Mouse (Mus musculus) testis, adult 2 months (tissue): Measurements from ENCODE around the gene Numbl. TPM values are rescaled to one million over a fixed set of nuclear protein-coding genes. Genes with fewer than 3 reads are reported as not detected.

Source experiments
- H3K27ac ChIP-seq: fragments of 200-500 bp; 2 replicates; pipeline ENCODE4 v1.5.1; 2012; ENCODE audit warnings: low read depth, low read length; ENCODE audit not compliant: control insufficient read depth, insufficient read depth
- H3K27me3 ChIP-seq: fragments of 200-500 bp; 2 replicates; pipeline ENCODE4 v1.6.1; 2012; ENCODE audit warnings: mild to moderate bottlenecking, low read length, moderate library complexity; ENCODE audit not compliant: control insufficient read depth, insufficient read depth
- H3K36me3 ChIP-seq: fragments of 200-500 bp; 2 replicates; pipeline ENCODE4 v1.6.1; 2012; ENCODE audit warnings: mild to moderate bottlenecking, low read length; ENCODE audit not compliant: control insufficient read depth, insufficient read depth
- H3K4me1 ChIP-seq: fragments of 200-500 bp; 2 replicates; pipeline ENCODE4 v1.6.1; 2012; ENCODE audit warnings: low read length; ENCODE audit not compliant: control insufficient read depth, insufficient read depth
- H3K4me3 ChIP-seq: fragments of 200-500 bp; 2 replicates; pipeline ENCODE4 v1.5.1; 2012; ENCODE audit warnings: low read depth, mild to moderate bottlenecking, low read length, moderate library complexity, mixed read lengths; ENCODE audit not compliant: control insufficient read depth
- CTCF ChIP-seq: fragments of 200-500 bp; IDR thresholded peaks from 2 replicates; pipeline ENCODE4 v1.5.1; 2012; ENCODE audit warnings: low read depth, mild to moderate bottlenecking, inconsistent platforms, low read length, moderate library complexity; ENCODE audit not compliant: control insufficient read depth, insufficient read depth, insufficient replicate concordance
- POLR2A ChIP-seq: fragments of 200-500 bp; IDR thresholded peaks from 2 replicates; pipeline ENCODE4 v1.6.1; 2012; ENCODE audit warnings: low read depth, mild to moderate bottlenecking, inconsistent platforms, low read length, moderate library complexity; ENCODE audit not compliant: control insufficient read depth
- polyA plus RNA-seq: library from polyadenylated mRNA; depleted of rRNA; stranded (reverse); fragments of >200 nt; gene quantifications from 2 replicates; pipeline ENCODE4 v1.2.3, GENCODE M21; 2012

The Numbl gene
- polyA plus RNA-seq, 1 experiment = 5.9 TPM

- Histone ChIP-seq H3K4me3 (no peak overlapping the region), H3K27me3 (no peaks in the 10 kb centered on the region), H3K36me3 (no peaks in the 10 kb centered on the region), H3K4me1 (peaks cover 22% of the 10 kb centered on the region), H3K27ac (no peak overlapping the region)
- TF ChIP-seq POLR2A = no peak
These were observed 3.7 kb downstream of the Numbl start for GRCm38 (mm10) chr7:27261888-27262287.

GRCm38 (mm10) chr7:27264761-27265160 is 6.5 kb downstream of the Numbl start:
- TF ChIP-seq CTCF (no peak), POLR2A (no peak)
- H3K36me3 ChIP-seq = no peaks in the 10 kb centered on the region
- H3K4me1 ChIP-seq = no peaks in the 10 kb centered on the region

DNA sequence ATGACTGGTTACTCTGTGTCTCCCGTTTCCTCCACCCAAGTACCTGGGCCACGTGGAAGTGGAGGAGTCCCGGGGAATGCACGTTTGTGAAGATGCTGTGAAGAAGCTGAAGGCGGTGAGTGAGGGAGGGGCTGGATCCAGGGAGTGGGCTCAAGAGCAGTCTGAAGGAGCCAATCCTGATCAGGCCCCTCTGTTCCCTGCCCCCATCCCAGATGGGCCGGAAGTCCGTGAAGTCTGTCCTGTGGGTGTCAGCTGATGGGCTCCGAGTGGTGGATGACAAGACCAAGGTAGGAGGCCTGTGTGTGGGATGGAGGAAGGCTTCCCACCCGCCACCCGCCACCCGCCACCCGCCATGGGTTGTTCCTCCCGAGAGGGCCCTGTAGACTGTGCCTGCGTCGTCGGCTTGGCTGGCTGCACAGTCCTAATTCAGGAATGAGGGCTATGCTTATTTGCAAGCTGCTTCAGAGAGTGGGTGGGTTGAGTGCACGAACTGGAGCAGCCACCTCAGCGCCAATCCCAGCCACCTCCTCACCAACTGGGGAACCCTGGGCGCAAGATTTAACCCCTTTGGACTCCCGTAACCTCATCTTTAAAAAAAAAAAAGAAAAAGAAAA is 8.4 kb downstream of the Numbl start:
- TF ChIP-seq POLR2A (no peak), CTCF (no peak)
- Histone ChIP-seq H3K36me3 (no peaks in the 10 kb centered on the region), H3K4me1 (no peaks in the 10 kb centered on the region), H3K4me3 (no peak overlapping the region), H3K27me3 (no peaks in the 10 kb centered on the region), H3K27ac (no peak overlapping the region)

More at GRCm38 (mm10) chr7:27264761-27265160, 6.5 kb downstream of the Numbl start:
- Histone ChIP-seq H3K4me3 (no peak overlapping the region), H3K27ac (no peak overlapping the region), H3K27me3 (no peaks in the 10 kb centered on the region)

- no peak overlapping the region for H3K27ac ChIP-seq
- no peaks in the 10 kb centered on the region for H3K4me1 ChIP-seq
- no peaks in the 10 kb centered on the region for H3K36me3 ChIP-seq
- TF ChIP-seq POLR2A (no peak), CTCF (peak; percentile 30; the same call in 1 of the 2 replicates)
- H3K4me3 ChIP-seq = no peak overlapping the region
- no peaks in the 10 kb centered on the region for H3K27me3 ChIP-seq
These were observed 13.2 kb downstream of the Numbl start for GRCm38 (mm10) chr7:27271423-27271822.

DNA sequence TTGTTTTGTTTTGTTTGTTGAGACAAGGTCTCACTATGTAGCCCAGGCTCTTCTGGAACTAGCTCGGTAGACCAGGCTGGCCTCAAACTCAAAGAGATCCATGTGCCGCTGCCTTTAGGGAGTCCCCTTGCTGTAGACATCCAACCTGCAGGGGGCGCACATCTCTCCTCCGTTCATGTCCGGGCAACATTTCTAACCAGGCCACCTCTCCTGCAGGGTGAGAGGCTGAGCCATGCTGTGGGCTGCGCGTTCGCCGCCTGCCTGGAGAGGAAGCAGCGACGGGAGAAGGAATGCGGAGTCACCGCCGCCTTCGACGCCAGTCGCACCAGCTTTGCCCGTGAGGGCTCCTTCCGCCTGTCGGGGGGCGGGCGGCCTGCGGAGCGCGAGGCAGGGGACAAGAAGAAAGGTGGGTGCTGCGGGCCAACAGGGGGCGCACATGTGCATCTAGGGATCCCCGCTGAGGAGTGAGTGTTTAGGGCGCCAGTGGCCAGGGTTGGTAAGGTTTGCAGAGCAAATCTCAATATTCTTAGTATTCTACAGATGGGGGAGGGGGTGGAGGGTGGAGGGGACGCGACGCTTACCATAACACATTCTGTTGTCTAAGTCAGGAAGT is 15.6 kb downstream of the Numbl start:
- Histone ChIP-seq H3K36me3 (no peaks in the 10 kb centered on the region), H3K27ac (no peak overlapping the region), H3K27me3 (no peaks in the 10 kb centered on the region), H3K4me3 (peak overlapping the region; percentile 18), H3K4me1 (no peaks in the 10 kb centered on the region)
- peak; percentile 74 for TF ChIP-seq CTCF
- no peak for TF ChIP-seq POLR2A

- no peaks in the 10 kb centered on the region for H3K27me3 ChIP-seq
- no peak overlapping the region for H3K4me3 ChIP-seq
- H3K4me1 ChIP-seq = no peaks in the 10 kb centered on the region
- TF ChIP-seq CTCF (no peak), POLR2A (no peak)
- H3K36me3 ChIP-seq = no peaks in the 10 kb centered on the region
- no peak overlapping the region for H3K27ac ChIP-seq
These were observed 16.7 kb downstream of the Numbl start for GRCm38 (mm10) chr7:27274916-27275315.

DNA sequence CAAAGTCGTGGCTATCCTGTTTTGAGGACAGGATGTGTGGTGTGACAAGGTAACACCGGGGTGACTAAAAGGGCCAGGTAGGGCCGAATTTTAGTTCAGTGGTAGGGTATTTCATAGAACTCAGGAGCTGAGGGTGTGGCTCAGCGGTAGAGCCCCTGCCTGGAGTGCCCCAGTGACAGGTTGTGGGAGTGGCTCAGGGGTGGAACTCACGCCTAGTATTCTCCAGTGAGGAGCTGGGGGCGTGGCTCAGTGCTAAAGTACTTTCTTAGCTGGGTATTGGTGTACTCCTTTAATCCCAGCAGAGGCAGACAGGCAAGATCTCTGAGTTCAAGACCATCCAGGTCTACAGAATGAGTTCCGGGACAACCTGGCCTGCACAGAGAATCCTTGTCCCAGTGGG is 17.8 kb downstream of the Numbl start:
- no peak for TF ChIP-seq CTCF
- H3K36me3 ChIP-seq = no peaks in the 10 kb centered on the region
- no peaks in the 10 kb centered on the region for H3K27me3 ChIP-seq
- no peak overlapping the region for H3K27ac ChIP-seq
- H3K4me3 ChIP-seq = no peak overlapping the region
- no peaks in the 10 kb centered on the region for H3K4me1 ChIP-seq

GRCm38 (mm10) chr7:27277191-27277590 is 19.0 kb downstream of the Numbl start:
- H3K36me3 ChIP-seq = no peaks in the 10 kb centered on the region

More at GRCm38 (mm10) chr7:27277191-27277590, 19.0 kb downstream of the Numbl start:
- H3K4me1 ChIP-seq = no peaks in the 10 kb centered on the region; the same call in 1 of the 2 replicates
- no peak overlapping the region for H3K4me3 ChIP-seq
- no peak overlapping the region for H3K27ac ChIP-seq
- TF ChIP-seq CTCF (no peak), POLR2A (no peak)
- H3K27me3 ChIP-seq = no peaks in the 10 kb centered on the region
